Mouse (Mus musculus) inflammation-experienced regulatory T-cells, adult 16 weeks (primary cell): ENCODE measurements around the gene Fkbp9. TPM values are rescaled to one million over a fixed set of nuclear protein-coding genes. Genes with fewer than 3 reads are reported as not detected.

Experiments used
- polyA plus RNA-seq: library from polyadenylated mRNA; unstranded; fragments of 100-300 nt; shearing (Covaris generic); gene quantifications from one replicate; pipeline ENCODE4 v1.2.1, GENCODE M21; 2017

Fkbp9 gene
- not detected for polyA plus RNA-seq

DNA sequence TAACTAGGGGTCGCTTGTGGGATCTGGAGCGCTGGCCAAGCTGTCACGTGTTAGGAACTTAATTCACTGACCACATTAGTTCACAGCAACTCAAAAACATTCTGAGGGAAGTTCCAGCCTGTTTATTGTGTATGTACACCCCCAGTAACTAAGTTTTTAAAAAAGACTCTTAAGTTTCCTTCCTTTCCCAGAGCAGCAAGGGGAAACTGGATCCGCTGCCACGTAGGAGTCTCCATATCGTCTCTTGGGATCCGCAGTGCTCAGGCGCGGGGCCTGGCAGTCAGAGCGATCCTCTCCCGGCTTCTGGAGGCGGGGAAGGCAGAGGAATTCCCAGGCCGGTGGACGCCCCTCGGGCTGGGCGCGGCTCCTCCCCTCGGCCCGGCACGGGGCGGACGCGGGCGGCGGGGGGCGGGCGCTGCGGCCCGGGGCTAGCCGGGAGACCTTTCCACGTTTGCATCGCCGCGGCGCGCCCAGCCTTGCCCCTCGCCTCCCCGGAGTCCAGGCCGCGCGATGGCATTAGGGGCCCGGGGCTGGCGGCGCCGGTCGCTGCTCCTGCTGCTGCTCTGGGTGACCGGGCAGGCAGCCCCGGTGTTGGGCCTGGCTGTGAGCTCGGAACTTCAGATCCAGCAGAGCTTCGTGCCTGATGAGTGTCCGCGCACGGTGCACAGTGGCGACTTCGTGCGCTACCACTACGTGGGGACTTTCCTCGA, at the start of gene Fkbp9:
Gene Fkbp9 (plus strand): TSS at position 363 of the 710 bp plus-strand sequence.

DNA sequence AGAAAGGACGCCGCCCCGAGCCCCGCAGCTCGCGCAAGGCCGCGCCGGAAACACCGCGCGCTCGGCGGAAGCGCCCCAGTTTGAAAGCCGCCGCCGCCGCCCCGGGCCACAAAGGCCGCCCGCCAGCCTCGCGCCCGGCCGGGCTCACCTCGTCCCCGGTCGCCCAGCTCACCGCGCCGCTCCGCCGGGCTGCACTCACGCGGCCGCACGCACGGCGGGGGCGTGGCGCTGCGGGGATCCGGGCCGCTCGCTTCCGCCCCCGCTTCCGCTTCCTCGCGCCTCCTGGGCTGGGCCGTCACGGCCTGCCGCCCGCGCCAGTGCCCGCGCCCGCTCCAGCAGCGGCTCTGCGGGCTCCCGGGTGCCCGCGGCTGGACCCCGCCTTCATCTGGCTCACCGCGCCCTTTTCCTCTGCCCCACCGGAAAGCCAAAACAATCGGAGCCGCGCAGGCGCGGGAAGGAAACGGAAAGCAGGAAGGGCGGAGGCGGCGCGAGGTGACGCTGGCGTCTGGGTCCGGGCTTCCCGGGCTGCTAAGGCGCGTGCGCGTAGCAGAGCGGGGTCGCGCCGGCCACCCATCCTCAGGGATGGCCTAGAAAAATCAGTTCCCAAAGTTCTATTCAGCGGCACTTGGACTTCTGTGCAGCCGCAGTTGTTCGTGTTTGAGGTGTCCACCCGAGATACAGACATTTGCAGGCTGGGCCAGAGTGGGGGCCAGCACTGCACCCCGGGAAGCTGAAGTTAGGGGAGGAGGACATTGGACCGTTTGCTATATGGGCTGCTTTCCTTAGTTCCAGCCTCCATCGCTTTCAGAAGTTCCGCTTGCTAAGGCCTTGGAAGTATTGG, 34.3 kb upstream of the Fkbp9 start, which contains the start of gene Kbtbd2:
Gene Kbtbd2 (minus strand): TSS at position 503 of the 841 bp plus-strand sequence.

GRCm38 (mm10) chr6:56923726-56924707, 92.2 kb downstream of the Fkbp9 start, which contains the start of the genes Nt5c3 and Vmn1r4:
TSS of gene Nt5c3 (minus strand) at chr6:56923932.
TSS of gene Vmn1r4 (plus strand) at chr6:56924015.

Other genes with a start within 250 kb of the Fkbp9 start
- gene Lsm5, start 127.3 kb upstream of the Fkbp9 start, polyA plus RNA-seq: 134 TPM
- 25.5 TPM for gene Avl9, start 117.2 kb upstream of the Fkbp9 start, polyA plus RNA-seq
- 21.6 TPM for gene Kbtbd2, start 34.2 kb upstream of the Fkbp9 start, polyA plus RNA-seq
- 55.5 TPM for gene Nt5c3, start 91.9 kb downstream of the Fkbp9 start, polyA plus RNA-seq
- 0.24 TPM for gene Vmn1r4, start 92.0 kb downstream of the Fkbp9 start, polyA plus RNA-seq
- gene Vmn1r5, start 138.2 kb downstream of the Fkbp9 start, polyA plus RNA-seq: not detected
- not detected for gene Vmn1r6, start 165.2 kb downstream of the Fkbp9 start, polyA plus RNA-seq
- gene Vmn1r7, start 193.3 kb downstream of the Fkbp9 start, polyA plus RNA-seq: not detected
- gene Vmn1r8, start 200.2 kb downstream of the Fkbp9 start, polyA plus RNA-seq: not detected
- gene Vmn1r9, start 234.7 kb downstream of the Fkbp9 start, polyA plus RNA-seq: not detected